Mouse (Mus musculus): Measurements from ENCODE around the gene Ceacam16. TPM values are rescaled to one million over a fixed set of nuclear protein-coding genes. Genes with fewer than 3 reads are reported as not detected.

Ceacam16 gene
- total and polyA plus RNA-seq, 3 experiments = 0.52 TPM; not detected in 2

DNA sequence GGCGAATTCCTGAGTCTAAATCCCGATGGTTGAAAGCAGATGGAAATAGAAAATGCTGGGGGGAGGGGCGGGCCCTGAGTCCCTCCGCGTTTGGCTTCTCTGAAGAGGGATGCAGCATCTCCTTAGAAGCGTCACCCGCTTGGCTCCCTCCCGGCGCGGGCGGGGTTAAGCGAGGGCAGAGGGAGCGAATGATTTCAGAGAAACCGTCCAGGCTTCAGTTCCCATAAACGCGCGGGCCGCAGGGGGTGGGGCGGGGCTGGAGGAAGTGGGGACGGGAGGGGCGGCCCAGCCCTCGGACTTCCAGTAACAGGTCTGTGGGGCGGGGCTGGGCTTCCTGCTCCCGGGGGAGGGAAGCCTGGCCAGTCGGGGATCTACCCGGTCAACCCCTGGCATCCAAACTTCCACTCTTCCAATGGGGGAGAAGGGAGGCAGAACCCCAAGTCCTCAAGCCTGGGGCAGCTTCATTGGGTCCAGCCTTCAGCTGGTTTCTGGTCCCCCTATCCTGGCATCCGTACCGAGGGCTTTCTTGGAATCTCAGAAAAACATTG lies 44.8 kb downstream of the Ceacam16 start:
- DNase-seq = peak; percentile 93

DNA sequence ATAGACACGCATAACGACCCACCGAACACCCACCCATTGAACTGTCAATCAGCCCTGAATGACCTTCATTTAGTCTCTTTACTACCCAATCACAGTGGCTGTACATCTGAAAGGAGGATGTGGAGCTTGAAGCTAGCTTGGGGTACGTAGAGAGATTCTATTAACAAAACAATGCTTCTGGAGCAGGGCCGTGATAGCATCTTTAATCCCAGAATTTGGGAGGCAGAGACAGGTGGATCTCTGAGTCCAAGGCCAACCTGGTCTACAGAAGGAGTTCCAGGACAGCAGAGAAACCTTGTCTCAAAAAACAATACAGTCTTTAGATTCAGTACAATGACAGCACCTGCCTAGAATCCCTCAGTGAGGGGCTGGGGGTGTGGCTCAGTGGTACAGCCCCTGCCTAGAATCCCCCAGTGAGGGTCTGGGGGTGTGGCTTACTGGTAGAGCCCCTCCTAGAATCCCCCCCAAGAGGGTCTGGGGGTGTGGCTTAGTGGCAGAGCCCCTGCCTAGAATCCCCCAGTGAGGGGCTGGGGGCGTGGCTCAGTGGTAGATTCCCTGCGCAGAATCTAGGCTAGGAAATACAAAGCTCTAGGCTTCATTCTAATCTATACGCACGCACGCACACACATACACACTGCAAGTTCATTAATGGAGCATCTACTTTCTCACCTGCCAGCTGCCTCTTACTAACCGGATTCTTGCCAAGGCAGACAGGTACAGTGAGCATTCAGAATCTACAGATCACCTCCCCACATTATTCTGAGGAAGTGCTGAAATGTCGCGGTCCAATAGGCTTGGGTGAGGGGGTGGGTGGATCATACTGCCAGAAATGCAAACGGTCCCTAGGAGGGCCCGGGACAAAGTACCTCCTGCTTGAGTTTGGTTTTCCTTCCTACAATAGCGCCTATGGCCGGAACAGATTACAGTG lies 45.5 kb downstream of the Ceacam16 start:
- no peak for DNase-seq

DNA sequence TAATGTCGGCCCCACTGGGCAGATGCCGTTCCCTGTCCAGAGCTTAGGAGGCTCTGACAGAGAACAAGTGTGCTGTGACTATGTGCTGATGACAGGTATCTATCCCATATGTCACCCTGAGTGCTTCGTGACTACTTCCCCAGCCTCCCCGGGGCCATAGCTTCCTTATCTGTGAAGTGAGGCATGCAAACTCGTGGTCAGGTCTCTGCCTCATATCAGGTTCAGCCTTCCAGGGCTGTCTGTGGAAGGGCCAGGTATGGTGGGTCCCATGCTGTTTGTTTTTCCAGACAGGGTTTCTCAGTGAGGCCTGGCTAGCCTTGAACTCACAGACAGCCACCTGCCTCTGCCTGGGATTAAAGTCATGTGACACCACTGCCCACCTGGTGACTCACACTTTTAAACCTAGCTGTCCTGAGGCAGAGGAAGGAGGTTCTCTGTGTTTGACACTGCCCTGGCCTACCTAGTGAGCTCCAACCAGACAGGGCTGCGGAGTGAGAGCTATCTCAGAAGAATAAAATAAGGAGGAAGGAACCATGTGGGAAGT lies 47.4 kb downstream of the Ceacam16 start:
- DNase-seq = no peak

DNA sequence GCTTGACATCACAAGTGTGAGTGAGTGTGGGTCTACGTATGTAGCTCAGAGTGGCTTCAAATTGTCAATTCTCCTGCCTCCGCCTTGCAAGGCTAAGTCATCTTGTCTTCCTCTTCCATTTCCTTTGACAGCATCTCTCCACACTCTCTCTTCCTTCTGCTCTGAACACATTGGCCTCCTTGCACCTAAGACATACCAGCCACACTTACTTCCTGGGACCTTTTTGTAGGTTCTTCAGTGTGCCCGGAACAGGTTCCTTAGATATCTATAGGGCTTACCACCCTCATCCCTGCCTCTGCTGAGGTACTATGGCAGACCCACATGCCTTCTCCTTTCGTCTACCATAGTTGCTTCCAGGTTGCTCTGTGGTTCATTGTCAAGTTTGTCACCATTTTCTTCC lies 47.9 kb downstream of the Ceacam16 start:
- DNase-seq = no peak

DNA sequence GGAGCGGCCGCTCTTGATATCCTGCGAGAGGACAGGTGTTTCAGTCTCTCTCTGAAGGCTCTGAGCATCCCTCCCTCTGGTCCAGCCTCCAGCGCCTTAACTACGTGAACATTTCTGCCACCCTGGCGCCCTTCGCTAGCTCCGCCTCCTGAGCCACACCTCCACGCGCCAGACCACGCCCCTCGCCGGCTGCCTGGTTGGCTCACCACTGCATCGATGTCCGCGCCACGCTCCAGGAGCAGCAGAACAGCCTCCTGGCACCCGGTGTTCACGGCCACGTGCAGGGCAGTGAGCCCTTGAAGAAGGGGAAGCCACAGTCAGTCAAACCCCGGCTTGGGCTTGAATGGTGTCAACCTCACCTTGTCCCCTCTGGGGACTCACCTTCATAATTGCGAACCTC lies 50.0 kb downstream of the Ceacam16 start:
- DNase-seq = peak; percentile 53

DNA sequence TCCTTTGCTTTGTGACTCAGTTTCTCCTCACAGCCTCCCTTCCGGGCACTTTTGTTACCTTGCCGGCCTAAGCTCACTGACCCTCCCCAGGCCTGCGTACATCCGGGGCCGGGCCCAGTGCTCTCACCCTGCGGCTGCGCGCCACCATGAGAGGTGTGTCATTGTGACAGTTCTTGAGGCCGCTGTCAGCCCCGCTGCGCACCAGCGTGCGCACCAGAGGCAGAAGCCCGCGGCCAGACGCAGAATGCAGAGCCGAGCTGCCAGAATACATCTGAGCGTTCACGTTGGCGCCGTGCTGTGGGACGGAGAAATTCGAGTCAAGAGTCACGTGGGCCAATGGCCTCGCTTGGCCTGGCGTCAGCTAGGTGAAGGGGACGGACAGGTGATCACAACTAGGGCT lies 51.7 kb downstream of the Ceacam16 start:
- peak; percentile 68 for DNase-seq

DNA sequence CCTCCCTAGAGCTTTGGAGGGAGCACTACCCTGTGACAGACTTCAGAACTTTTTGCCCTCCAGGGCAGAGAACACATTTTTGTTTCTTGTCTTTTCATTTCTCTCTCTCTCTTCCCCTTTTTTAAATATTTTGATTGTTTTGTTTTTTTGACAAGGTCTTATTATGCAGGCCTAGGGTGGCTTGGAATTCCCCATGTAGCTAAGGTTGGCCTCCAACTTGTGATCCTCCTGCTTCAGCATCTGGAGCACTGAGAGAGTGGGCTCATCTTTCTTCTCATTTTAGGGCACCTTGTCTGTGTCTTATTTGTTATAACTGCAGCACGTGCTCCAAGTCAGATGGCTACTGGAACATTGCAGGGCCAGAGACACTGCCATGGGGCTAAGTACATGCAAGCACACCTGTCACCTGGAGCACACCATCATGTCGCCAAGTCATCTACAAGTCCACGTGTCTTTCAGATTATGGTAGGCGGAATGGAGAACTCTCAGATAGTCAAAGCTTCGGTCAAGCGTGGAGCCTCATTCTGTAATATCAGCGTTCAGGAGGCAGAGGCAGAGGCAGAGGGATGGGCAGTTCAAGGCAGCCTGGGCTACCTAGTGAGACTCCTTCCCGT lies 54.6 kb downstream of the Ceacam16 start:
- no peak for DNase-seq

DNA sequence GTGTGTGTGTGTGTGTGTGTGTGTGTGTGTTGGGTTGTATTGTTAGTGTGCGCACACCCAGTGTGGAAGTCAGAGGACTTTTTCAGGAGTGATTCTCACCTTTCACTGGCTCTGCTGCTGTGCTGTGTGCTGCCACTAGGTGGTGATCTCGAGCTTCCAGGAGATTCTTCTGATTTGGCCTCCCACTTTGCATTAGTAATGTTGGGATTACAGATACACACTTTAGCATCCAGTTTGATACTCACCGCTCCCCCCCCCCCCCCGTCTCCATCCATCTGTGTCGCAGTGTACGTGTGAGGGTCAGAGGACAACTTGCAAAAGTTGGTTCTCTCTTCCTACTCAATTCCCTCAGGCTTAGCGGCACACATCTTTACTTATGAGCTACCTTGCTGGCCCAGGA lies 58.1 kb downstream of the Ceacam16 start:
- DNase-seq = peak; percentile 72

Other genes starting within 250 kb of the Ceacam16 start
- 10 to 100 TPM; 26.5 to 33.9 TPM for gene Relb, start 231.9 kb downstream of the Ceacam16 start, total RNA-seq (2021)
- 79.2 and 85.8 TPM in 2 replicates for gene Relb, start 231.9 kb downstream of the Ceacam16 start, polyA plus RNA-seq (2012; rRNA removed)
- 100 to 1,000 TPM; 151 to 152 TPM for gene Clptm1, start 196.3 kb downstream of the Ceacam16 start, total RNA-seq (2021)
- 157 and 178 TPM in 2 replicates for gene Clptm1, start 196.3 kb downstream of the Ceacam16 start, polyA plus RNA-seq (2012; rRNA removed)
- gene Apoc2, start 183.4 kb downstream of the Ceacam16 start, total RNA-seq (2021) = 1 to 10 TPM in 1 of 2 experiments, not detected in 1; 3.1 TPM
- 0.28 TPM in 1 of 2 replicates, not detected in the other for gene Apoc2, start 183.4 kb downstream of the Ceacam16 start, polyA plus RNA-seq (2012; rRNA removed)
- 1 to 10 TPM; 1.5 to 1.9 TPM for gene Gm44805, start 179.9 kb downstream of the Ceacam16 start, total RNA-seq (2021)
- 2.3 and 4.1 TPM in 2 replicates for gene Gm44805, start 179.9 kb downstream of the Ceacam16 start, polyA plus RNA-seq (2012; rRNA removed)
- 100 to 1,000 TPM in 1 of 2 experiments, 10 to 100 TPM in 1; 40.7 to 204 TPM for gene Apoc4, start 179.8 kb downstream of the Ceacam16 start, total RNA-seq (2021)
- gene Apoc4, start 179.8 kb downstream of the Ceacam16 start, polyA plus RNA-seq (2012; rRNA removed) = 95.0 and 181 TPM in 2 replicates
- gene Apoc1, start 168.6 kb downstream of the Ceacam16 start, total RNA-seq (2021) = 1,000 to 10,000 TPM in 1 of 2 experiments, 100 to 1,000 TPM in 1; 204 to 1,066 TPM
- 76.5 and 212 TPM in 2 replicates for gene Apoc1, start 168.6 kb downstream of the Ceacam16 start, polyA plus RNA-seq (2012; rRNA removed)
- 1,000 to 10,000 TPM; 1,105 to 1,118 TPM for gene Apoe, start 162.1 kb downstream of the Ceacam16 start, total RNA-seq (2021)
- 1,670 and 1,938 TPM in 2 replicates for gene Apoe, start 162.1 kb downstream of the Ceacam16 start, polyA plus RNA-seq (2012; rRNA removed)
- 100 to 1,000 TPM; 115 to 143 TPM for gene Tomm40, start 145.9 kb downstream of the Ceacam16 start, total RNA-seq (2021)
- gene Tomm40, start 145.9 kb downstream of the Ceacam16 start, polyA plus RNA-seq (2012; rRNA removed) = 164 and 165 TPM in 2 replicates
- gene Nectin2, start 110.8 kb downstream of the Ceacam16 start, total RNA-seq (2021) = 10 to 100 TPM; 76.9 to 98.1 TPM
- 138 and 165 TPM in 2 replicates for gene Nectin2, start 110.8 kb downstream of the Ceacam16 start, polyA plus RNA-seq (2012; rRNA removed)
- gene Bcam, start 90.3 kb downstream of the Ceacam16 start, total RNA-seq (2021) = 10 to 100 TPM; 35.9 to 61.1 TPM
- gene Bcam, start 90.3 kb downstream of the Ceacam16 start, polyA plus RNA-seq (2012; rRNA removed) = 103 and 108 TPM in 2 replicates
- not detected for gene Cblc, start 64.5 kb downstream of the Ceacam16 start, total RNA-seq (2021)
- gene Cblc, start 64.5 kb downstream of the Ceacam16 start, polyA plus RNA-seq (2012; rRNA removed) = 0.60 TPM in 1 of 2 replicates, not detected in the other
- 10 to 100 TPM; 26.7 to 34.1 TPM for gene Bcl3, start 38.5 kb downstream of the Ceacam16 start, total RNA-seq (2021)
- gene Bcl3, start 38.5 kb downstream of the Ceacam16 start, polyA plus RNA-seq (2012; rRNA removed) = 155 and 161 TPM in 2 replicates
- gene Gm19345, start 9.3 kb downstream of the Ceacam16 start, total RNA-seq (2021) = under 1 TPM in 1 of 2 experiments, not detected in 1; 0.86 TPM
- gene Gm19345, start 9.3 kb downstream of the Ceacam16 start, polyA plus RNA-seq (2012; rRNA removed) = 0.71 and 1.3 TPM in 2 replicates
- not detected for gene Ceacam19, start 26.7 kb upstream of the Ceacam16 start, total RNA-seq (2021)
- gene Ceacam19, start 26.7 kb upstream of the Ceacam16 start, polyA plus RNA-seq (2012; rRNA removed) = not detected in 2 replicates
- gene Pvr, start 59.9 kb upstream of the Ceacam16 start, total RNA-seq (2021) = 10 to 100 TPM; 20.3 to 36.5 TPM
- 9.6 and 12.0 TPM in 2 replicates for gene Pvr, start 59.9 kb upstream of the Ceacam16 start, polyA plus RNA-seq (2012; rRNA removed)
- gene Igsf23, start 89.5 kb upstream of the Ceacam16 start, total RNA-seq (2021) = not detected
- gene Igsf23, start 89.5 kb upstream of the Ceacam16 start, polyA plus RNA-seq (2012; rRNA removed) = 0.12 TPM in 1 of 2 replicates, not detected in the other
- not detected for gene Ceacam20, start 104.1 kb upstream of the Ceacam16 start, total RNA-seq (2021)
- gene Ceacam20, start 104.1 kb upstream of the Ceacam16 start, polyA plus RNA-seq (2012; rRNA removed) = 0.03 TPM in 1 of 2 replicates, not detected in the other
- gene Nlrp9b, start 130.2 kb upstream of the Ceacam16 start, total RNA-seq (2021) = not detected
- not detected in 2 replicates for gene Nlrp9b, start 130.2 kb upstream of the Ceacam16 start, polyA plus RNA-seq (2012; rRNA removed)
- not detected for gene Vmn1r91, start 238.4 kb upstream of the Ceacam16 start, total RNA-seq (2021)
- gene Vmn1r91, start 238.4 kb upstream of the Ceacam16 start, polyA plus RNA-seq (2012; rRNA removed) = not detected in 2 replicates